Mouse (Mus musculus): ENCODE results near the gene Ckb. TPM values are rescaled to one million over a fixed set of nuclear protein-coding genes. Genes with fewer than 3 reads are reported as not detected.

Ckb gene
- total and polyA plus RNA-seq, 3 experiments, result 0.54 to 3.7 TPM; not detected in 1

- Histone ChIP-seq H3K9ac (ENCODE audit: insufficient read depth, low read depth) (no peak overlapping the region), H3K4me2 (ENCODE audit: insufficient read depth, low read depth, poor library complexity, severe bottlenecking) (no peak overlapping the region), H3K4me3 (replicated peaks in 1 of 3; ENCODE audit: low read depth in 2 of 3, low read length in 2 of 3, poor library complexity in 1 of 3) (no peak overlapping the region), H3K36me3 (replicated peaks in 1 of 2; ENCODE audit: control insufficient read depth in 1 of 2, insufficient read depth in 1 of 2, low read length in 1 of 2) (peaks cover 0 to 6% of the 10 kb centered on the region in 2 experiments), H3K9me3 (replicated peaks; ENCODE audit: low read length) (no peaks in the 10 kb centered on the region), H3K27ac (ENCODE audit: insufficient read depth, low read depth) (no peak overlapping the region), H3K79me2 (replicated peaks; ENCODE audit: control insufficient read depth, extremely low read depth, insufficient read depth, poor library complexity, severe bottlenecking) (no peaks in the 10 kb centered on the region), H3K4me1 (ENCODE audit: control insufficient read depth in 1 of 2, insufficient read depth in 2 of 2) (peaks cover 16 to 42% of the 10 kb centered on the region in 2 experiments), H3K27me3 (replicated peaks) (no peaks in the 10 kb centered on the region)
- in situ Hi-C loops (cut with MboI; ENCODE audit: low pct_ligation_motif_present, low pct_unique_long_range_greater_than_20kb, low sequenced_read_pairs) (no loop called here), dilution Hi-C loops (cut with MboI; ENCODE audit: extremely low pct_ligation_motif_present, extremely low pct_unique_long_range_greater_than_20kb, low sequenced_read_pairs) (no loop called here)
- DNase-seq (ENCODE audit: extremely low read depth), result no peak
- no peak for TF ChIP-seq MYC (IDR thresholded peaks at IDR 0.05; ENCODE audit: low read depth, low read length)
- TF ChIP-seq E2F4 (IDR thresholded peaks at IDR 0.05; ENCODE audit: insufficient replicate concordance, low read depth, low read length), result no peak
- TF ChIP-seq UBTF (IDR thresholded peaks at IDR 0.05; ENCODE audit: low read depth, low read length), result no peak
- no peak for TF ChIP-seq ETS1 (conservative IDR thresholded peaks at IDR 0.05; ENCODE audit: low read depth, low read length)
- no peak for TF ChIP-seq PAX5 (IDR thresholded peaks at IDR 0.05; ENCODE audit: low read length)
- no peak for TF ChIP-seq NELFE (IDR thresholded peaks at IDR 0.05; ENCODE audit: low read depth, low read length)
- no peak for TF ChIP-seq JUN (IDR thresholded peaks at IDR 0.05; ENCODE audit: insufficient read depth, low read depth, low read length)
- TF ChIP-seq MXI1 (IDR thresholded peaks at IDR 0.05; ENCODE audit: low read depth, low read length), result no peak
- TF ChIP-seq KAT2A (IDR thresholded peaks at IDR 0.05; ENCODE audit: insufficient replicate concordance, low read length), result no peak
- no peak for TF ChIP-seq IRF4 (IDR thresholded peaks at IDR 0.05; ENCODE audit: low read depth, low read length)
- TF ChIP-seq HCFC1 (IDR thresholded peaks at IDR 0.05; ENCODE audit: low read depth, low read length), result no peak
- no peak for TF ChIP-seq MEF2A (IDR thresholded peaks at IDR 0.05; ENCODE audit: borderline replicate concordance, low read depth, low read length)
- TF ChIP-seq CHD2 (IDR thresholded peaks at IDR 0.05; ENCODE audit: low read length), result no peak
- no peak for TF ChIP-seq ELF1 (IDR thresholded peaks at IDR 0.05; ENCODE audit: low read depth, low read length)
Observed at GRCm38 (mm10) chr12:111691346-111691872, 19.3 kb upstream of the Ckb start.

DNA sequence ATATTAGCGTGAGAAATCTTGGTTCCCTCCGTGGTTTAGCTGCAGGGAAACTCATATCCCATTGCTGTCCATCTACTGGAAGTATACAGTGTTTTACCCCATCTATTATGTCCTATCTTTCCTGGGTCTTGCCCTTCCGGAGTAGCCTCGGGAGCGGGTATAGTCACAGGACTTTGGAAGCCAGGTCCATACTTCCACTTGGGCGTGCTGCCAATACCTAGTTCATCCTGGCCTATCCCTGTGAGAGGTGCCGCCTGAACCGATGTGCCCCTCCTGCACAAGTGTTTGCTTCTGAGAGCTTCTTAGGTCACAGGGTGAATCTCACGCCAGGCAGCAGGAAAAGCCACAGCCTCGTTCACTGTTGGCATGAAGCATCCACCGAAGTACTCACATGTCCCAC lies 17.3 kb upstream of the Ckb start:
- Histone ChIP-seq H3K4me1 (ENCODE audit: control insufficient read depth in 1 of 2, insufficient read depth in 2 of 2) (peaks cover 8 to 23% of the 10 kb centered on the region in 2 experiments), H3K4me3 (replicated peaks in 1 of 3; ENCODE audit: low read depth in 2 of 3, low read length in 2 of 3, poor library complexity in 1 of 3) (no peak overlapping the region), H3K27me3 (replicated peaks) (no peaks in the 10 kb centered on the region), H3K79me2 (replicated peaks; ENCODE audit: control insufficient read depth, extremely low read depth, insufficient read depth, poor library complexity, severe bottlenecking) (no peaks in the 10 kb centered on the region), H3K27ac (ENCODE audit: insufficient read depth, low read depth) (no peak overlapping the region), H3K9me3 (replicated peaks; ENCODE audit: low read length) (no peaks in the 10 kb centered on the region), H3K4me2 (ENCODE audit: insufficient read depth, low read depth, poor library complexity, severe bottlenecking) (no peak overlapping the region), H3K9ac (ENCODE audit: insufficient read depth, low read depth) (no peak overlapping the region), H3K36me3 (replicated peaks in 1 of 2; ENCODE audit: control insufficient read depth in 1 of 2, insufficient read depth in 1 of 2, low read length in 1 of 2) (peaks cover 0 to 16% of the 10 kb centered on the region in 2 experiments)
- in situ Hi-C loops (cut with MboI; ENCODE audit: low pct_ligation_motif_present, low pct_unique_long_range_greater_than_20kb, low sequenced_read_pairs) (no loop called here), dilution Hi-C loops (cut with MboI; ENCODE audit: extremely low pct_ligation_motif_present, extremely low pct_unique_long_range_greater_than_20kb, low sequenced_read_pairs) (no loop called here)
- TF ChIP-seq JUND (conservative IDR thresholded peaks at IDR 0.05; ENCODE audit: low read depth, low read length) (no peak), CHD2 (IDR thresholded peaks at IDR 0.05; ENCODE audit: low read length) (no peak), POLR2AphosphoS2 (IDR thresholded peaks at IDR 0.05; ENCODE audit: low read depth, low read length) (no peak), TBP (conservative IDR thresholded peaks at IDR 0.05; ENCODE audit: low read depth, low read length) (no peak), IRF4 (IDR thresholded peaks at IDR 0.05; ENCODE audit: low read depth, low read length) (no peak), KAT2A (IDR thresholded peaks at IDR 0.05; ENCODE audit: insufficient replicate concordance, low read length) (no peak), ZC3H11A (IDR thresholded peaks at IDR 0.05; ENCODE audit: low read depth, low read length) (no peak), POLR2A (IDR thresholded peaks at IDR 0.05; ENCODE audit: low read depth, low read length) (no peak), CHD1 (IDR thresholded peaks at IDR 0.05; ENCODE audit: low read depth, low read length) (no peak), MYC (IDR thresholded peaks at IDR 0.05; ENCODE audit: low read depth, low read length) (no peak), EP300 (IDR thresholded peaks at IDR 0.05; ENCODE audit: low read length) (no peak), SIN3A (IDR thresholded peaks at IDR 0.05; ENCODE audit: low read length) (no peak), CTCF (conservative IDR thresholded peaks at IDR 0.05 in 1 of 2, IDR thresholded peaks at IDR 0.05 in 1 of 2; ENCODE audit: low read depth in 2 of 2, low read length in 2 of 2) (no peak), ETS1 (conservative IDR thresholded peaks at IDR 0.05; ENCODE audit: low read depth, low read length) (no peak), MXI1 (IDR thresholded peaks at IDR 0.05; ENCODE audit: low read depth, low read length) (no peak), MAFK (IDR thresholded peaks at IDR 0.05; ENCODE audit: insufficient replicate concordance, low read length) (no peak), E2F4 (IDR thresholded peaks at IDR 0.05; ENCODE audit: insufficient replicate concordance, low read depth, low read length) (no peak), GABPA (IDR thresholded peaks at IDR 0.05; ENCODE audit: insufficient replicate concordance, low read depth, low read length) (no peak), TCF12 (IDR thresholded peaks at IDR 0.05; ENCODE audit: low read depth, low read length) (no peak), ZMIZ1 (IDR thresholded peaks at IDR 0.05; ENCODE audit: low read depth, low read length) (no peak)
- DNase-seq (ENCODE audit: extremely low read depth), result no peak

Measured in CH12.LX (cell line).